Mouse (Mus musculus) heart, embryonic 12.5 days (tissue): ENCODE measurements around the gene Mtmr12. TPM values are rescaled to one million over a fixed set of nuclear protein-coding genes. Genes with fewer than 3 reads are reported as not detected.

Source experiments
- ATAC-seq: fragments of 200-750 bp; cut with Nextera tagmentation; 2 replicates; pipeline ENCODE4 v1.8.0; 2017; ENCODE audit warnings: moderate TSS enrichment, moderate library complexity; ENCODE audit not compliant: insufficient number of reproducible peaks, low FRiP score
- H3K27ac ChIP-seq: fragments of 300-500 bp; sonication (generic); 2 replicates; pipeline ENCODE4 v1.5.1; 2016; ENCODE audit warnings: mild to moderate bottlenecking, moderate library complexity; ENCODE audit not compliant: poor library complexity, severe bottlenecking
- H3K27me3 ChIP-seq: fragments of 300-500 bp; sonication (generic); replicated peaks from 2 replicates; pipeline ENCODE4 v1.6.1; 2016; ENCODE audit warnings: mild to moderate bottlenecking, moderate library complexity
- H3K36me3 ChIP-seq: fragments of 300-500 bp; sonication (generic); 2 replicates; pipeline ENCODE4 v1.6.1; 2016; ENCODE audit warnings: mild to moderate bottlenecking, moderate library complexity
- H3K4me1 ChIP-seq: fragments of 300-500 bp; sonication (generic); replicated peaks from 2 replicates; pipeline ENCODE4 v1.6.1; 2016; ENCODE audit warnings: mild to moderate bottlenecking
- H3K4me2 ChIP-seq: fragments of 300-500 bp; sonication (generic); 2 replicates; pipeline ENCODE4 v1.6.1; 2016; ENCODE audit warnings: mild to moderate bottlenecking, moderate library complexity
- H3K4me3 ChIP-seq: fragments of 300-500 bp; sonication (generic); 2 replicates; pipeline ENCODE4 v1.5.1; 2016; ENCODE audit warnings: mild to moderate bottlenecking
- H3K9ac ChIP-seq: fragments of 300-500 bp; sonication (generic); 2 replicates; pipeline ENCODE4 v1.6.1; 2016; ENCODE audit warnings: mild to moderate bottlenecking, moderate library complexity
- H3K9me3 ChIP-seq: fragments of 300-500 bp; sonication (generic); replicated peaks from 2 replicates; pipeline ENCODE4 v1.6.1; 2016; ENCODE audit warnings: mild to moderate bottlenecking, moderate library complexity
- WGBS: fragments of 180-500 bp; shearing (Covaris S2); methylation state at CpG from one replicate; pipeline ENCODE4 v1.1.7; 2016; 5-methylcytosine and 5-hydroxymethylcytosine counted together
- polyA plus RNA-seq: library from polyadenylated mRNA; unstranded; fragments of >200 nt; fragmentation: Nextera tagmentation; extraction: Ambion mirVana; gene quantifications from 2 replicates; pipeline ENCODE4 v1.2.1, GENCODE M21; 2016

The Mtmr12 gene
- polyA plus RNA-seq, 1 experiment from 2014 or later, result 16.5 TPM

GRCm38 (mm10) chr15:12237539-12237938 lies 32.7 kb downstream of the Mtmr12 start:
- H3K27me3 ChIP-seq, result no peaks in the 10 kb centered on the region
- H3K36me3 ChIP-seq, result peaks cover 75% of the 10 kb centered on the region
- peak overlapping the region; percentile 56; the same call in 1 of the 2 replicates for H3K27ac ChIP-seq
- no peak overlapping the region for H3K9ac ChIP-seq
- H3K4me1 ChIP-seq, result peaks cover 15% of the 10 kb centered on the region
- H3K9me3 ChIP-seq, result no peaks in the 10 kb centered on the region
- H3K4me2 ChIP-seq, result no peak overlapping the region
- no peak for ATAC-seq
- 64% methylated on average over 4 of the region's 4 CpGs for WGBS
- no peak overlapping the region for H3K4me3 ChIP-seq

- H3K27me3 ChIP-seq, result no peaks in the 10 kb centered on the region
- H3K4me3 ChIP-seq, result no peak overlapping the region
- H3K4me1 ChIP-seq, result peaks cover 8% of the 10 kb centered on the region; the same call in 1 of the 2 replicates
- H3K36me3 ChIP-seq, result peaks cover 68% of the 10 kb centered on the region
- ATAC-seq, result no peak
- no peak overlapping the region for H3K27ac ChIP-seq
- H3K9ac ChIP-seq, result no peak overlapping the region
- no peaks in the 10 kb centered on the region for H3K9me3 ChIP-seq
- no peak overlapping the region for H3K4me2 ChIP-seq
- WGBS, result 85% methylated on average over 6 of the region's 6 CpGs
Measured at GRCm38 (mm10) chr15:12238337-12238736, 33.5 kb downstream of the Mtmr12 start.

- 83% methylated on average over 3 of the region's 3 CpGs for WGBS
- H3K9ac ChIP-seq, result no peak overlapping the region
- peaks cover 28% of the 10 kb centered on the region for H3K4me1 ChIP-seq
- no peaks in the 10 kb centered on the region for H3K9me3 ChIP-seq
- no peak overlapping the region for H3K27ac ChIP-seq
- no peaks in the 10 kb centered on the region for H3K27me3 ChIP-seq
- H3K4me3 ChIP-seq, result no peak overlapping the region
- ATAC-seq, result no peak
- H3K36me3 ChIP-seq, result peaks cover 55% of the 10 kb centered on the region
- H3K4me2 ChIP-seq, result no peak overlapping the region
Measured at GRCm38 (mm10) chr15:12240705-12241328, 36.0 kb downstream of the Mtmr12 start.

- H3K4me1 ChIP-seq, result peaks cover 43% of the 10 kb centered on the region
- H3K36me3 ChIP-seq, result peaks cover 27% of the 10 kb centered on the region
- no peak for ATAC-seq
- 60% methylated on average over 3 of the region's 3 CpGs for WGBS
- no peaks in the 10 kb centered on the region for H3K9me3 ChIP-seq
- no peak overlapping the region for H3K9ac ChIP-seq
- peak overlapping the region; percentile 54; the same call in 1 of the 2 replicates for H3K27ac ChIP-seq
- H3K27me3 ChIP-seq, result no peaks in the 10 kb centered on the region
- H3K4me3 ChIP-seq, result no peak overlapping the region
- H3K4me2 ChIP-seq, result no peak overlapping the region
Measured at GRCm38 (mm10) chr15:12243792-12244191, 39.0 kb downstream of the Mtmr12 start.

GRCm38 (mm10) chr15:12245580-12246359 lies 40.9 kb downstream of the Mtmr12 start:
- no peaks in the 10 kb centered on the region for H3K27me3 ChIP-seq
- H3K27ac ChIP-seq, result peak overlapping the region; percentile 92
- no peaks in the 10 kb centered on the region for H3K9me3 ChIP-seq
- peaks cover 43% of the 10 kb centered on the region for H3K4me1 ChIP-seq
- H3K36me3 ChIP-seq, result peaks cover 20% of the 10 kb centered on the region
- ATAC-seq, result peak; percentile 66
- WGBS, result 14% methylated on average over 6 of the region's 6 CpGs
- no peak overlapping the region for H3K9ac ChIP-seq
- peak overlapping the region; percentile 44 for H3K4me2 ChIP-seq
- no peak overlapping the region for H3K4me3 ChIP-seq

GRCm38 (mm10) chr15:12246360-12247158 lies 41.7 kb downstream of the Mtmr12 start:
- Histone ChIP-seq H3K4me3 (no peak overlapping the region), H3K27me3 (no peaks in the 10 kb centered on the region), H3K36me3 (peaks cover 27% of the 10 kb centered on the region), H3K4me2 (peak overlapping the region; percentile 44), H3K27ac (peak overlapping the region; percentile 92), H3K9ac (peak overlapping the region; percentile 37; the same call in 1 of the 2 replicates), H3K9me3 (no peaks in the 10 kb centered on the region), H3K4me1 (peaks cover 45% of the 10 kb centered on the region)
- WGBS, result 41% methylated on average over 11 of the region's 11 CpGs
- ATAC-seq, result peak; percentile 88

- Histone ChIP-seq H3K27me3 (no peaks in the 10 kb centered on the region), H3K9ac (0 out of 2 replicates have a peak overlapping the region, but pooled peaks have one; percentile 33), H3K4me2 (0 out of 2 replicates have a peak overlapping the region, but pooled peaks have one; percentile 9), H3K27ac (peak overlapping the region; percentile 92), H3K4me3 (no peak overlapping the region), H3K9me3 (no peaks in the 10 kb centered on the region), H3K4me1 (peaks cover 45% of the 10 kb centered on the region), H3K36me3 (peaks cover 30% of the 10 kb centered on the region)
- ATAC-seq, result no peak
- WGBS, result 45% methylated on average over 4 of the region's 4 CpGs
Measured at GRCm38 (mm10) chr15:12247159-12247603, 42.4 kb downstream of the Mtmr12 start.

- Histone ChIP-seq H3K36me3 (peaks cover 32% of the 10 kb centered on the region), H3K4me2 (no peak overlapping the region), H3K27me3 (no peaks in the 10 kb centered on the region), H3K9me3 (no peaks in the 10 kb centered on the region; the same call in 1 of the 2 replicates), H3K4me1 (peaks cover 45% of the 10 kb centered on the region), H3K9ac (no peak overlapping the region), H3K4me3 (no peak overlapping the region), H3K27ac (no peak overlapping the region)
- WGBS, result 61% methylated on average over 4 of the region's 4 CpGs
- no peak for ATAC-seq
Measured at GRCm38 (mm10) chr15:12248279-12248678, 43.5 kb downstream of the Mtmr12 start.

GRCm38 (mm10) chr15:12250350-12250749 lies 45.5 kb downstream of the Mtmr12 start:
- H3K36me3 ChIP-seq, result peaks cover 41% of the 10 kb centered on the region
- H3K4me1 ChIP-seq, result peaks cover 30% of the 10 kb centered on the region
- no peak overlapping the region for H3K4me3 ChIP-seq
- H3K9me3 ChIP-seq, result no peaks in the 10 kb centered on the region; the same call in 1 of the 2 replicates
- no peak overlapping the region for H3K4me2 ChIP-seq
- no peaks in the 10 kb centered on the region for H3K27me3 ChIP-seq
- 82% methylated on average over 5 of the region's 5 CpGs for WGBS
- H3K27ac ChIP-seq, result no peak overlapping the region
- no peak for ATAC-seq
- H3K9ac ChIP-seq, result no peak overlapping the region

- peaks cover 18% of the 10 kb centered on the region for H3K4me1 ChIP-seq
- no peak overlapping the region for H3K4me2 ChIP-seq
- H3K4me3 ChIP-seq, result no peak overlapping the region
- no peak overlapping the region for H3K9ac ChIP-seq
- no peak overlapping the region for H3K27ac ChIP-seq
- no peak for ATAC-seq
- peaks cover 46% of the 10 kb centered on the region for H3K36me3 ChIP-seq
- no peaks in the 10 kb centered on the region; the same call in 1 of the 2 replicates for H3K9me3 ChIP-seq
- no peaks in the 10 kb centered on the region for H3K27me3 ChIP-seq
- 86% methylated on average over 15 of the region's 15 CpGs for WGBS
Measured at GRCm38 (mm10) chr15:12251416-12252140, 46.8 kb downstream of the Mtmr12 start.
